Mouse (Mus musculus) hindbrain, postnatal 0 days (tissue): ENCODE measurements around the gene Aars2. TPM values are rescaled to one million over a fixed set of nuclear protein-coding genes. Genes with fewer than 3 reads are reported as not detected.
A peak's percentile ranks its signal among the peaks of the same experiment; 100 is the strongest.

Experiments
- ATAC-seq: fragments of 200-750 bp; cut with Nextera tagmentation; 2 replicates; pipeline ENCODE4 v1.8.0; 2017; ENCODE audit warnings: mild to moderate bottlenecking, moderate TSS enrichment, moderate library complexity
- DNase-seq: peaks from one replicate; pipeline ENCODE4 v3.0.0-alpha.2; 2015; ENCODE audit warnings: low spot score
- H3K27ac ChIP-seq: fragments of 300-500 bp; sonication (generic); 2 replicates; pipeline ENCODE4 v1.5.1; 2014; ENCODE audit warnings: mild to moderate bottlenecking
- H3K27me3 ChIP-seq: fragments of 300-500 bp; sonication (generic); 2 replicates; pipeline ENCODE4 v1.6.1; 2014; ENCODE audit warnings: low read length, mixed read lengths; ENCODE audit not compliant: insufficient read depth
- H3K36me3 ChIP-seq: fragments of 300-500 bp; sonication (generic); 2 replicates; pipeline ENCODE4 v1.6.1; 2014; ENCODE audit warnings: low read length, mixed read lengths; ENCODE audit not compliant: insufficient read depth
- H3K4me1 ChIP-seq: fragments of 300-500 bp; sonication (generic); 2 replicates; pipeline ENCODE4 v1.6.1; 2014; ENCODE audit warnings: antibody characterized with exemption, low read length, mixed read lengths; ENCODE audit not compliant: insufficient read depth
- H3K4me2 ChIP-seq: fragments of 300-500 bp; sonication (generic); 2 replicates; pipeline ENCODE4 v1.6.1; 2014; ENCODE audit warnings: low read depth, mild to moderate bottlenecking, low read length, moderate library complexity, mixed read lengths
- H3K4me3 ChIP-seq: fragments of 300-500 bp; sonication (generic); 2 replicates; pipeline ENCODE4 v1.5.1; 2014; ENCODE audit warnings: low read length
- H3K9ac ChIP-seq: fragments of 300-500 bp; sonication (generic); replicated peaks from 2 replicates; pipeline ENCODE4 v1.6.1; 2014; ENCODE audit warnings: mild to moderate bottlenecking, low read length, moderate library complexity, mixed read lengths
- H3K9me3 ChIP-seq: fragments of 300-500 bp; sonication (generic); 2 replicates; pipeline ENCODE4 v1.6.1; 2016; ENCODE audit warnings: low read length, mixed read lengths
- CTCF ChIP-seq: IDR thresholded peaks from 2 replicates; pipeline ENCODE4 v1.5.1; 2016; ENCODE audit warnings: antibody characterized with exemption, control low read depth, low read depth
- WGBS: fragments of 180-500 bp; shearing (Covaris S2); extraction: QIAGEN DNeasy Blood & Tissue Kit; methylation state at CpG from one replicate; pipeline ENCODE4 v1.1.7; 2014; 5-methylcytosine and 5-hydroxymethylcytosine counted together
- polyA plus RNA-seq: library from polyadenylated mRNA; unstranded; fragments of >200 nt; fragmentation: Nextera tagmentation; extraction: Ambion mirVana; gene quantifications from 2 replicates; pipeline ENCODE4 v1.2.1, GENCODE M21; 2015
- total RNA-seq: library from RNA; depleted of rRNA; stranded (reverse); fragments of >200 nt; gene quantifications from 2 replicates; pipeline ENCODE4 v1.2.3, GENCODE M21; 2014

Gene Aars2
- total and polyA plus RNA-seq, 2 experiments from 2014 or later, result 14.2 to 28.5 TPM

DNA sequence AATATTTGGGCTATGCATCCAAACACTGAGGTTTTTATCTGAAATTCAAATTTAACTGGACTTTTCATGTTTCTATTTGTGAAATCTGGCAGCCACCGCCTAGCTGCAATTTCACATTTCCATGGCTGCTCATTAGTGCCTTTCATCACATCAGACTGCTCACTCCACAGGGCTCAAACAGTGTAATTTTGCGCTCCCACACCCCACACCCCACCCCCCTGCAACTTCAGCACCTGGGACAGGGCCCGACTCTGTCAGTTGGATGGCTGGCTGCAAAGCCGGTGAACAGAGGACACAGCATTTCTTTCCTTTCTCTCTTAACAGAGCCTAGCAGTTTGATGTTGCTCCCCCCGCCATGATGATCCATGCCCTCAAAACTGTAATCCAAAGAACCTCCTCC lies 29.6 kb downstream of the Aars2 start:
- 19% methylated on average over 5 of the region's 5 CpGs for WGBS
- H3K27me3 ChIP-seq, result no peaks in the 10 kb centered on the region

DNA sequence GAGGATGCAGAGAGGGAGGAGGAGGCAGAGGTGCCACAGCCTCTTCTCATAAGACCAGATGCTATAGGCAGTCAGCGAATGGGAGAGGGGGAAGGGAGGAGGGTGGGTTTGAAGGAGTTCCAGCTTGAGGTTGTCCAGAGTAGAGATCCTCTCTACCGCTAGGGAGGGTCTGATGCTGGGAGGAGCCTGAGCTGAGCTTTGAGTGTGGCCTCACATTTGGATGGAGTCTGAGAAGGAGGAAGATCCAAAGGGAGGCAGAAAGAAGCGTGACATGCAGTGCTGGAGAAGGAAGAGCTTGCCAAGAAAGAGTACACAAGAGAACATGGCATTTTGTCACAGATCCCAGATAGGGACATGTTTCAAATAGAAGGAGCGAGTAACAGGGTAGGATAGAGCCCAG lies 31.8 kb downstream of the Aars2 start:
- H3K4me3 ChIP-seq, result no peak overlapping the region

More for the DNA sequence above, 29.6 kb downstream of the Aars2 start:
- H3K27ac ChIP-seq, result no peak overlapping the region
- no peaks in the 10 kb centered on the region for H3K4me1 ChIP-seq
- H3K4me2 ChIP-seq, result no peak overlapping the region
- ATAC-seq, result no peak
- no peak overlapping the region for H3K9ac ChIP-seq
- no peak overlapping the region for H3K4me3 ChIP-seq
- no peak for TF ChIP-seq CTCF
- H3K9me3 ChIP-seq, result no peaks in the 10 kb centered on the region
- DNase-seq, result no peak
- H3K36me3 ChIP-seq, result no peaks in the 10 kb centered on the region

GRCm38 (mm10) chr17:45539664-45540063 lies 33.0 kb downstream of the Aars2 start:
- no peaks in the 10 kb centered on the region for H3K36me3 ChIP-seq
- no peak for ATAC-seq
- TF ChIP-seq CTCF, result no peak

More for the DNA sequence above, 31.8 kb downstream of the Aars2 start:
- DNase-seq (no peak), ATAC-seq (no peak)
- Histone ChIP-seq H3K9ac (no peak overlapping the region), H3K4me1 (0 out of 2 replicates have a peak, but pooled peaks cover 2% of the 10 kb centered on the region), H3K4me2 (no peak overlapping the region), H3K27me3 (no peaks in the 10 kb centered on the region), H3K9me3 (no peaks in the 10 kb centered on the region), H3K27ac (no peak overlapping the region), H3K36me3 (no peaks in the 10 kb centered on the region)
- no peak for TF ChIP-seq CTCF
- WGBS, result 52% methylated on average over 4 of the region's 4 CpGs

GRCm38 (mm10) chr17:45542129-45542528 lies 35.5 kb downstream of the Aars2 start:
- 36% methylated on average over 6 of the region's 6 CpGs for WGBS
- no peak overlapping the region for H3K9ac ChIP-seq
- H3K4me3 ChIP-seq, result no peak overlapping the region
- no peaks in the 10 kb centered on the region for H3K9me3 ChIP-seq
- DNase-seq (no peak), ATAC-seq (no peak)
- no peak overlapping the region for H3K4me2 ChIP-seq
- 0 out of 2 replicates have a peak, but pooled peaks cover 2% of the 10 kb centered on the region for H3K36me3 ChIP-seq
- H3K4me1 ChIP-seq, result peaks cover 2% of the 10 kb centered on the region; the same call in 1 of the 2 replicates
- no peak overlapping the region; the same call in 1 of the 2 replicates for H3K27ac ChIP-seq
- peaks cover 7% of the 10 kb centered on the region; the same call in 1 of the 2 replicates for H3K27me3 ChIP-seq
- TF ChIP-seq CTCF, result no peak

More at GRCm38 (mm10) chr17:45539664-45540063, 33.0 kb downstream of the Aars2 start:
- Histone ChIP-seq H3K4me1 (0 out of 2 replicates have a peak, but pooled peaks cover 2% of the 10 kb centered on the region), H3K27me3 (no peaks in the 10 kb centered on the region), H3K9me3 (no peaks in the 10 kb centered on the region), H3K9ac (no peak overlapping the region), H3K4me3 (no peak overlapping the region), H3K27ac (no peak overlapping the region), H3K4me2 (no peak overlapping the region)
- DNase-seq, result no peak
- WGBS, result 78% methylated on average over 21 of the region's 21 CpGs

GRCm38 (mm10) chr17:45542705-45543104 lies 36.1 kb downstream of the Aars2 start:
- no peak for ATAC-seq
- Histone ChIP-seq H3K27me3 (peaks cover 7% of the 10 kb centered on the region; the same call in 1 of the 2 replicates), H3K9ac (no peak overlapping the region), H3K4me1 (peaks cover 2% of the 10 kb centered on the region; the same call in 1 of the 2 replicates), H3K4me2 (no peak overlapping the region), H3K4me3 (no peak overlapping the region), H3K9me3 (no peaks in the 10 kb centered on the region), H3K27ac (no peak overlapping the region), H3K36me3 (0 out of 2 replicates have a peak, but pooled peaks cover 2% of the 10 kb centered on the region)
- no peak for TF ChIP-seq CTCF
- WGBS, result 59% methylated on average over 2 of the region's 2 CpGs
- DNase-seq, result no peak

DNA sequence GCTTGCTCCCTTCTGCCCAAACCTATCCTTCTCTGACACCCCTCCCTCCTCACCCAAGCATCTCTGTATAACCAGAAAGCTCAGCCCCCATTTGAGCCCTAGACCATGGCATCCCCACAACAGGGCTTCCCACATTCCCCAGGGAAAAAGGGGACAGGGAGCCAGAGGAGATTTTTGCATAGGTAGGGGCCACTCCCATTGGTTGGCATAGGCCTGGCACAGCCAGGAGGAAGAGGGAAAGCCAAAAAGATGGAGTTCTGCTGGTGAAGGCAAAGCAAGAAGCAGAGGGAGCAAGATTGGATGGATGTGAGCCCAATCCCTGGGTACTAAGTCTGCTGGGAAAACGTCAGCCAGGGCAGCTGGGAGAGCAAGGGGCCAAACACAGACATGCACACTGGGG lies 36.5 kb downstream of the Aars2 start:
- DNase-seq, result no peak
- H3K9ac ChIP-seq, result no peak overlapping the region
- H3K9me3 ChIP-seq, result no peaks in the 10 kb centered on the region
- H3K4me2 ChIP-seq, result no peak overlapping the region
- H3K4me3 ChIP-seq, result no peak overlapping the region
- H3K27me3 ChIP-seq, result peaks cover 7% of the 10 kb centered on the region; the same call in 1 of the 2 replicates
- WGBS, result 35% methylated on average over 1 of the region's 1 CpGs
- 0 out of 2 replicates have a peak, but pooled peaks cover 2% of the 10 kb centered on the region for H3K36me3 ChIP-seq
- H3K4me1 ChIP-seq, result peaks cover 2% of the 10 kb centered on the region; the same call in 1 of the 2 replicates
- ATAC-seq, result no peak
- no peak for TF ChIP-seq CTCF
- H3K27ac ChIP-seq, result peak overlapping the region; percentile 20; the same call in 1 of the 2 replicates
